Mouse (Mus musculus): ENCODE data around the gene Slfn3.

DNA sequence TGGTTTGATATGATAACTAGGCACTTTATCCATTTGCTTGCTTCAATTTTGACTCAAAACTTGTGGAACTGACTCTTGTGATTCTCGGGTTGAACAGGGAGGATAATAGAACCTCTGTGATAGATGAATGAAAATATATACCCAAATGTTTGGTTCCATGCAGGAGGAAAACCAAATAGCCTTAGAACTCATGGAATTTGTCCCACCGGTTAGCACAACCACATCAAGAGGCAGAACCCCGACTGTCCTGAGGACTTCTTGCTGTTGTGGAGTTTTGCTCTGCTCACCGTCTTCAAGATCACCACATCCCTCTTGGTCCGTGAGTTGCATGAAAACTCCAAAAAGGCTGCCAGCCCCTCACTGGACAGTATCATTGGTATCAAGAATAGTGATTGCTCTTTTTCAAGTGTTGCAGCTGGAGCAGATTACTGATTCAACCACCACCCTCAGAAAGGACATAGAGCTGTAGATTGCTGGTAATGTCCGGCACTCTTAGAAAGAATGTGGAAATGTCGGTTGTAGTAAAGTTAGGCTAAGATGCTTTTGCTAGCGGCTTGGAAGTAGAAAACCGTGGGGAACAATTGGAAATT, 34.3 kb downstream of the Slfn3 start:
- no peak for TF ChIP-seq POLR2A (IDR thresholded peaks at IDR 0.05; ENCODE audit: borderline replicate concordance, control insufficient read depth, low read depth, low read length)
- no peak for TF ChIP-seq CTCF (IDR thresholded peaks at IDR 0.05; ENCODE audit: control insufficient read depth, insufficient read depth, low read length)

All from bone marrow, adult 2 months (tissue).